8 mouse cellular contexts compared by ENCODE assay signal in genomic region chr1:175693429-175693960, GRCm38 (mm10). TPM values are rescaled to one million over a fixed set of nuclear protein-coding genes. Genes with fewer than 3 reads are reported as not detected.
DNase-seq lines count a peak whose midpoint lies in the region; ATAC-seq lines count a peak whose summit lies in the region.

No protein-coding gene starts in this region.

- DNase-seq in neural tube, embryonic 11.5 days (ENCODE audit: low spot score): no peak
- DNase-seq in neural tube, embryonic 10.5 days (ENCODE audit: extremely low spot score, low spot score): no peak
- DNase-seq in cerebellum, postnatal 36 days: peak; percentile 9 to 13
- DNase-seq in hindbrain, embryonic 10.5 days (ENCODE audit: low spot score): no peak
- DNase-seq in liver, embryonic 13.5 days: no peak
- DNase-seq in adrenal gland, postnatal 4 days (ENCODE audit: low spot score in 2 of 2): no peak
- no peak for DNase-seq in urinary bladder, postnatal 10 days (ENCODE audit: low spot score)

- H3K4me1 ChIP-seq in neural tube, embryonic 11.5 days (ENCODE audit: control insufficient read depth, insufficient read depth, low read length): peaks cover 4% of the 10 kb centered on the region; the same call in 1 of the 2 replicates
- H3K4me1 ChIP-seq in hindbrain, embryonic 10.5 days (replicated peaks): peaks cover 31% of the 10 kb centered on the region
- peaks cover 28% of the 10 kb centered on the region for H3K4me1 ChIP-seq in liver, embryonic 13.5 days (replicated peaks)
- peaks cover 22% of the 10 kb centered on the region for H3K4me1 ChIP-seq in neural tube, embryonic 15.5 days

- no peaks in the 10 kb centered on the region for H3K36me3 ChIP-seq in neural tube, embryonic 11.5 days (ENCODE audit: control insufficient read depth, insufficient read depth, low read length)
- 0 out of 2 replicates have a peak, but pooled peaks cover under 1% of the 10 kb centered on the region for H3K36me3 ChIP-seq in hindbrain, embryonic 10.5 days
- H3K36me3 ChIP-seq in liver, embryonic 13.5 days: no peaks in the 10 kb centered on the region
- no peaks in the 10 kb centered on the region for H3K36me3 ChIP-seq in neural tube, embryonic 15.5 days

- WGBS in neural tube, embryonic 11.5 days: 48% methylated on average over 12 of the region's 12 CpGs
- 48% methylated on average over 12 of the region's 12 CpGs for WGBS in hindbrain, embryonic 10.5 days
- WGBS in liver, embryonic 13.5 days (ENCODE audit: insufficient replicate concordance): 41% methylated on average over 12 of the region's 12 CpGs
- WGBS in neural tube, embryonic 15.5 days: 45% methylated on average over 12 of the region's 12 CpGs

- no peaks in the 10 kb centered on the region for H3K9me3 ChIP-seq in neural tube, embryonic 11.5 days (ENCODE audit: control insufficient read depth, low read length)
- H3K9me3 ChIP-seq in hindbrain, embryonic 10.5 days: no peaks in the 10 kb centered on the region
- H3K9me3 ChIP-seq in liver, embryonic 13.5 days (replicated peaks): no peaks in the 10 kb centered on the region
- H3K9me3 ChIP-seq in neural tube, embryonic 15.5 days (replicated peaks): no peaks in the 10 kb centered on the region

- H3K27ac ChIP-seq in neural tube, embryonic 11.5 days (ENCODE audit: low read depth, low read length): no peak overlapping the region
- no peak overlapping the region for H3K27ac ChIP-seq in hindbrain, embryonic 10.5 days
- H3K27ac ChIP-seq in liver, embryonic 13.5 days: no peak overlapping the region
- H3K27ac ChIP-seq in neural tube, embryonic 15.5 days (replicated peaks): peak overlapping the region; percentile 67; the same call in 1 of the 2 replicates

- no peaks in the 10 kb centered on the region for H3K27me3 ChIP-seq in neural tube, embryonic 11.5 days (ENCODE audit: control insufficient read depth, insufficient read depth, low read length)
- H3K27me3 ChIP-seq in hindbrain, embryonic 10.5 days (ENCODE audit: insufficient read depth, poor library complexity, severe bottlenecking): no peaks in the 10 kb centered on the region
- H3K27me3 ChIP-seq in liver, embryonic 13.5 days: no peaks in the 10 kb centered on the region
- H3K27me3 ChIP-seq in neural tube, embryonic 15.5 days (replicated peaks): no peaks in the 10 kb centered on the region

- H3K9ac ChIP-seq in neural tube, embryonic 11.5 days (ENCODE audit: low read length): peak overlapping the region; percentile 32; the same call in 1 of the 2 replicates
- peak overlapping the region; percentile 62 for H3K9ac ChIP-seq in liver, embryonic 13.5 days
- H3K9ac ChIP-seq in neural tube, embryonic 15.5 days (replicated peaks): no peak overlapping the region

- H3K4me2 ChIP-seq in neural tube, embryonic 11.5 days (ENCODE audit: low read depth): peak overlapping the region; percentile 82
- H3K4me2 ChIP-seq in liver, embryonic 13.5 days: peak overlapping the region; percentile 99
- peak overlapping the region; percentile 93 for H3K4me2 ChIP-seq in neural tube, embryonic 15.5 days

- H3K4me3 ChIP-seq in neural tube, embryonic 11.5 days (ENCODE audit: low read depth, low read length): peak overlapping the region; percentile 66
- peak overlapping the region; percentile 72 for H3K4me3 ChIP-seq in hindbrain, embryonic 10.5 days
- peak overlapping the region; percentile 80 for H3K4me3 ChIP-seq in liver, embryonic 13.5 days (replicated peaks)
- peak overlapping the region; percentile 75 for H3K4me3 ChIP-seq in neural tube, embryonic 15.5 days (replicated peaks)

- no peak; the same call in 1 of the 2 replicates for ATAC-seq in neural tube, embryonic 11.5 days (ENCODE audit: insufficient read depth, low FRiP score, low TSS enrichment)
- ATAC-seq in liver, embryonic 13.5 days (ENCODE audit: low read depth): no peak
- ATAC-seq in neural tube, embryonic 15.5 days (ENCODE audit: low FRiP score): peak; percentile 1; the same call in 1 of the 2 replicates

RNA-seq across cellular contexts. Expression of gene Chml, which starts 0.8 kb away (rescaled TPM):
- 5.8 and 6.0 TPM in 2 replicates for polyA plus RNA-seq in neural tube, embryonic 11.5 days (2014; fragmentation: Nextera tagmentation; extraction: Ambion mirVana)
- polyA plus RNA-seq in hindbrain, embryonic 10.5 days (2016; fragmentation: Nextera tagmentation; extraction: Ambion mirVana): 4.3 and 6.3 TPM in 2 replicates
- polyA plus RNA-seq in liver, embryonic 13.5 days (2015; fragmentation: Nextera tagmentation; extraction: Ambion mirVana): 0.62 and 1.1 TPM in 2 replicates
- polyA plus RNA-seq in neural tube, embryonic 15.5 days (2015; fragmentation: Nextera tagmentation; extraction: Ambion mirVana): 2.6 and 3.1 TPM in 2 replicates
- total RNA-seq in adrenal gland, postnatal 4 days (2021): 10 to 100 TPM in 1 of 2 experiments, 1 to 10 TPM in 1; 8.0 to 10.1 TPM

RNA-seq across cellular contexts. Expression of gene Opn3, which starts 0.9 kb away (rescaled TPM):
- polyA plus RNA-seq in neural tube, embryonic 11.5 days (2014; fragmentation: Nextera tagmentation; extraction: Ambion mirVana): 12.0 and 12.5 TPM in 2 replicates
- 14.3 and 14.7 TPM in 2 replicates for polyA plus RNA-seq in hindbrain, embryonic 10.5 days (2016; fragmentation: Nextera tagmentation; extraction: Ambion mirVana)
- 1.5 and 1.9 TPM in 2 replicates for polyA plus RNA-seq in liver, embryonic 13.5 days (2015; fragmentation: Nextera tagmentation; extraction: Ambion mirVana)
- polyA plus RNA-seq in neural tube, embryonic 15.5 days (2015; fragmentation: Nextera tagmentation; extraction: Ambion mirVana): 7.8 and 8.4 TPM in 2 replicates
- total RNA-seq in adrenal gland, postnatal 4 days (2021): 1 to 10 TPM; 6.3 to 7.9 TPM

RNA-seq across cellular contexts. Expression of gene Wdr64, which starts 4.9 kb away (rescaled TPM):
- not detected in 2 replicates for polyA plus RNA-seq in neural tube, embryonic 11.5 days (2014; fragmentation: Nextera tagmentation; extraction: Ambion mirVana)
- polyA plus RNA-seq in hindbrain, embryonic 10.5 days (2016; fragmentation: Nextera tagmentation; extraction: Ambion mirVana): not detected in 2 replicates
- polyA plus RNA-seq in liver, embryonic 13.5 days (2015; fragmentation: Nextera tagmentation; extraction: Ambion mirVana): not detected in 2 replicates
- polyA plus RNA-seq in neural tube, embryonic 15.5 days (2015; fragmentation: Nextera tagmentation; extraction: Ambion mirVana): not detected in 2 replicates
- not detected for total RNA-seq in adrenal gland, postnatal 4 days (2021)

Comparison
In these comparisons a context has a peak if more than half of its experiments do, and no peak if none do; other contexts are left out.
1. DNase-seq: peak in cerebellum, postnatal 36 days (2 of 2); none in neural tube, embryonic 11.5 days (single experiment), neural tube, embryonic 10.5 days (single experiment), hindbrain, embryonic 10.5 days (single experiment), liver, embryonic 13.5 days (single experiment), adrenal gland, postnatal 4 days (0 of 2) and urinary bladder, postnatal 10 days (single experiment).
2. Peak in every context shown above with its lines, with median percentiles within 50 percentile points of each other: H3K4me2 ChIP-seq and H3K4me3 ChIP-seq.